Mouse (Mus musculus) kidney, adult 18-20 months (tissue): Measurements from ENCODE around the gene Rpl27.
"Not testable (repeated sequence)": the region's sequence is repeated elsewhere in the genome, so short reads cannot be mapped to it uniquely, and the experiment has no call there.

ENCODE experiments used
- DNase-seq: peaks from one replicate; pipeline ENCODE4 v3.0.0; 2021

The Rpl27 gene

DNA sequence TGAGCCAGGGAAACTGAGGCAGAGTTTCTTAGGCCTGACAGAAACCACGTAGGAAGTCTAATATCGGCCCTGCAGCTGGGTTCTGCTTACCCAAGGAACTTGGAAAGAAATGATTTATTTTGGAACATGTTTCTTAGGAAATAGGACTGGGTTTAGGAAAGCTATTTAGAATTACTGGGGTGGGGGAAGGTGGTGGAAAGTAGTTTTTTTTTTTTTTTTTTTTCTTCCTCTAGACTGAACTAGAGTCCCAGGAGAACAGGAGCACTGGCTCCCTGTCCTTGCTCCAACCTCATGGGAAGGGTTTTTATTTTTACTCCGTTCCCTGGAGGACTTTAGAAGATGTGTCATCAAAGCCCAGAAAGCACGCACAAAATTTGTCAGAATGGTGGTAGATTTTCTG lies 27.1 kb downstream of the Rpl27 start:
- DNase-seq, result no peak

DNA sequence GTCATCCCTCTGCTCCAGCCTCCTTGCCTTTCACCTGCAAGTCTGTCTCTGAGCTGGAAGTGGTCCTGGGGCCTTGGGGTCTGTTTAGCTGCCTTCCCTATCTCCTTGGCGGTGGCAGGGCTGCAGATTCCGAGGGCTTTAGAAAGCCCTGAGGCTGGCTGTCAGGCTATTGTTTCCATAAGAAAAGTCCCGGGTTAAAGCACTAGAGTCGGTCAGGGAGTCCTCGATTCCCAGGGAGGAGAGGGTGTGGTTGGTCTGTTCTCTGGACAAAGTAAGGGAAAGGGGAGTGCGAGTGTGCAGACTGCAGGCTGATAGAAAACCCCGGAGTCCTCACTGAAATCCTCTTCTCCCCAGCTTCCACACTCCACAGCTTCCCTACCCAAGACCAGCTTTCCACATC lies 28.1 kb downstream of the Rpl27 start:
- DNase-seq, result no peak

DNA sequence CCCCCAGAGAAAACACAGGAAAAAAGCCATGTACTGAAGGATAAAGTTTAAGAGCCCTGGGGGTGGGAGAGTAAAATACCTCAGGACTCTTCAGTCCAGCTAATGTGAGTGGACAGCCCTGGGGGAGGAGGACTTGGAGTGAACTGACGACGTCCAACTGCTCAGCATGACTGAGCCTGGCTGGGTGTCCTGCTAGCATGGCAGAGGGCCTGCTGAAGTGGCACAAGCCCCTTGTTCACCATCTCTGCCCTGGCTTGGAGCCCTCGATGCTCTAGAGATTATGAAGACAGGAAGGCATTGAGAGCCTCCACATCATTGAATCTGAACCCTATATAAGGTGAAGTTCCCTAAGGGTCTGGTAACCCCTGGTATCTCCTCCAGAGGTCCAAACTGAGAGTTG lies 29.8 kb downstream of the Rpl27 start:
- no peak for DNase-seq

DNA sequence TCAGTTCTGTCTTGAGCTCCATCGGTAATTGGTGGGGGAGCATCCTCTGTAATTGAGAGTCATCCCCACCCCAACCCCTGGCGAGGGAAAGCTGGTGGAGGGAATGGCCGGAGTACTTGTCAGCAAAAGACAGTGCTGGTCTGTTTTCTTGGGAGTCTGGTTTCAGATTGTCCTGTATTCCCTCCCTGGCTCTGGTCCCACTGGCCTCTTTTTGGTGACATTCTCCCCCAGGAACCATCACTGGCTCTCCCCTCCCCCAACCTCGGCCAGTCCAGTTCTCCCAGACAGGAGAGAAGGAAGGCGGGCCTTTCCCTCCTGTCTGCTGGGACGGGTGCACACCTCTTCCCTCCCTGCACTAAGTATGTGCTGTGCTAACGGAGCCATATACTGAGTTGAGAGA lies 30.2 kb downstream of the Rpl27 start:
- no peak for DNase-seq

DNA sequence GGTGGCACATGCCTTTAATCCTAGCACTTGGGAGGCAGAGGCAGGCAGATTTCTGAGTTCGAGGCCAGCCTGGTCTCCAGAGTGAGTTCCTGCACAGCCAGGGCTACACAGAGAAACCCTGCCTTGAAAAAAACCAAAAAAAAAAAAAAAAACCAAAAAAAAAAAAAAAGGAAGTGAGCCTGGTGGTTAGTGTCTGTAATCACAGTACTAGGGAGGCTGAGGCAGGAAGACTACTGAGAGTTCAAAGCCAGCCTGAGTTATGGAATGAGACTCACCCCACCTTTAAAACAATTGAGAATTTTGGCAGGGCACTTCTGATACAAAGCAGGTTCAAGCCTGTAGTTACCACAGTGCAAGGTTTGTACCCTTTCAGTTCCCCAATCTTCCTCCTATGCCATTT lies 31.6 kb downstream of the Rpl27 start:
- not testable (repeated sequence) for DNase-seq

DNA sequence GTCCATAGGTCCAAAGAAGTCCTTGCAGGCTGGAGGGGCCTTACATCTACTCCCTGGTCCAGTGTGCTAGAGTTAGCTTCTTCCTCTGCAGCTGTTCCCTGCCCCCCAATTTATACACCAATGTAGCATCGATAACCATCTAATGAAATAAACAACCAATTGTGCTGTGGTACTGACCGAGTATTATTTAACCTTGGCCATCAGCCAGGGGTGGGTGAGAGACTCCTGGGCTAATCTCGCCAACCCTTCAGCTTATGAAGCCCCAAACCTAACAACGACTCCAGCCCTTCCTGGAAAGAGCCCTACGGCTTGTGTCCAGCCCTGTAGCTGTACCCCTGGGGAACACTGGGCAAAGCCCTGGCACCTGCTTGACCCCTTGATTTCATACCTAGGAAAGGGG lies 32.2 kb downstream of the Rpl27 start:
- no peak for DNase-seq

DNA sequence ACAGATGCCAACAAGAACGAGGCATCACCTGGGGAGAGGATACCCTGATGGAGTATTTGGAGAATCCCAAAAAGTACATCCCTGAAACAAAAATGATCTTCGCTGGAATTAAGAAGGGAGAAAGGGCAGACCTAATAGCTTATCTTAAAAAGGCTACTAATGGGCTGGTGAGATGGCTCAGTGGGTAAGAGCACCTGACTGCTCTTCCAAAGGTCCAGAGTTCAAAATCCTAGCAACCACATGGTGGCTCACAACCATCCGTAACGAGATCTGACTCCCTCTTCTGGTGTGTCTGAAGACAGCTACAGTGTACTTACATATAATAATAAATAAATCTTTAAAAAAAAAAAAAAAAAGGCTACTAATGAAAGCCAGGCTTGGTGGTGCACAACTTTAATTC lies 34.3 kb downstream of the Rpl27 start:
- not testable (repeated sequence) for DNase-seq

DNA sequence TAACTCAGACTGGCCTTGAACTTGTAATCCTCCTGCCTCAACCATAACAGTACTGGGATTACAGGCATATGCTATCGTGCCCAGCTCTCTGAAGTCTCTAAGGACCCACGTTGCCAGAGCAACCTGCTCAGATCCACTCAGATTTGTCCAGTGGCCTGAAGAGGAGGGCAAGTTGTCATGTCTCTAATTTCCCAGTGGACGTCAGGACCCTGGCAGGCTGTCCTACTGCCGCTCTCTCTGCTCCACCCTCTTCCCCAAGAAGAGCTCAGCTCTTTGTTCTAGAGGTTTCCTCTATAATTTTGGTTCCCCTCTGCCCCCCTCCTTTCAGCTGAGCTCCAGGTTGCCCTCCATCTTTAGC lies 35.1 kb downstream of the Rpl27 start:
- no peak for DNase-seq

DNA sequence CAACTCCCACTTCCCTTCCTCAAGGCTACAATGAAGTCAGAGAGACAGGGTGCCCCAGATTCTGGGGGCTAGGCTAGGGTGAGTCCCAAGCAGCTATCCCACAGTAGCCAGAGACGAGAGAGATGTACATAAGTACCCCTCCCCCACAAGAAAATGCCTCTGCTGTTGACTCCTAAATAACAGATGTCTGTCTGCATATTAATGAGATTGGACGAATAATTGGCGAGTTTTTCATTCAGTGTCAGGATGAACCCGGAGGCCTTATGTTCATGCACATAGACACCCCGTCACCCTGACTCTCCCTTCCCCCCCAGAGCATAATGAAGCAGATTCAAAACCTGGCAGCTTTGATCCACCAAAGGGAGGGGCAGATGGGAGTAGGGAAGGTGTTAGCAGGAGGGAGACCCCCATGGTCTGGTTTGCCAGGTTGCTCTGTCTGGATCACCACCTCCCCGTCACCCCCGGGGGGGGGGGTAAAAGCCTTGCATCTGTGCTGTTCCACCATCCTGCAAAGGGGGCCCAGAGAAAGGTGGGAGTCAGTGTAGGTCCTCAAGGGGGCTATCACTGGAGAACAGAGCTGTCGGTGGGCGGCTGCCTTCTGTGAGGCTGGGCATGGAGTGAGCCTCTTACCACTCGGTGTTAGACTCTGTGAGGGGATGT lies 35.6 kb downstream of the Rpl27 start:
- DNase-seq, result no peak

DNA sequence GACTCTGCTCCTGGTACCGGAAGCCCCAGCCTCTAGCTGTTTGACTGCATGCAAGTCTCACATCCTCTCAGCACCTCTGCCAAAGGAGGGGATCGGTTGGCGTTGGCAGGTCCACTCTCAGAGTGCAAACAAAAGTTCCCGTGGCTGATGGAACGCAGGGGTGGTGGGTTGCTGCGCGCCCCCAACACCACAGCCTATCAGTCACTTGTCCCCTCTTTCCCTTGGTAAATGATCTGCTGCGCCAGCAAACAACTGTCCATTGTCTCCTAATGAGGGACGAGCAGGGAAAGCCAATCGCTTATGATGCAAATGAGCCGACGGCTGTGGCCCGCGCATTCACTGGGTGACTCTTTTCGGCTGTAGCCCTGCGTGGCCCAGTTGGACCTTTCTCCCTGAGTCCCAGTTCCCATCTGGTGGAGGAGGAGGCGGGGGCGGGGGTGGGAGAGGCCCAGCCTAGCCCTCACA lies 37.1 kb downstream of the Rpl27 start:
- DNase-seq, result no peak

DNA sequence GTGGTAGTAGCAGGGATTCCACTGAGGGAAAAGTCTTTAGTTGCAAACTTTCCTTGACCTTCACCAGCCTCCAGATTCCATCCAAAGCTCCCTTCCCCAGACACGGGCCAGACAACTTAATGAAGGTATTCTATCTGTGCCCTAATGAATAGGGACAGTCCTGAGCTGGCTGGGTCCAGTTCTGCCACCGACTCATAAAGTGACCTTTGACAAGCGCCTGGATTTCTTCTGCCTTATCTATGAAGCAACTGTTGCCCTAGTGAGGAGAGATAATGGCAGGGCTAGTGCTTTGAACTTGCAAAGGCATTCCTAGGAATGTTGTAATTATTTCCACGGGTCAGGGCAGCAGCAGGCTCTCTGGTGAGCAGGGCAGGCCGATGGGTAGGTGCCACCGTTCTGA lies 38.8 kb downstream of the Rpl27 start:
- no peak for DNase-seq

DNA sequence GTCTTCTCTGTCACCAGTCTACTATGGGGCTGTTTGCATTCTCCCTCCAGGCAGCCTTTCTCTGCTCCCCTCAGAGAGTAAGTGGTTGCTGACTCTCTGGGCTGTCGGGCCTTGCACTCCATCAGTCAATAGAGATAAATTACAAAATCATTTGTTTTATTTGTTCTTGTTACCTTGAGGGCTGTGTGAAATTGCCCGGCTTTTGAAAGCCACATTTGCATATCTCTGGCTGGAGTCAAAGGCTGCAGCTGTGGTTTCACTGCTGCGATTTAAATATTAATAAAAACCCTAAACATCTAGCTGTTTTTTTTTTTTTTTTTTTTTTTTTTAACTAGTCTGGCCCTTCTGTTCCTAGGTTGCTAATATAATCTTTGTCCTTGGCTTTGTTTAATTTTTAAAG lies 41.7 kb downstream of the Rpl27 start:
- DNase-seq, result no peak

DNA sequence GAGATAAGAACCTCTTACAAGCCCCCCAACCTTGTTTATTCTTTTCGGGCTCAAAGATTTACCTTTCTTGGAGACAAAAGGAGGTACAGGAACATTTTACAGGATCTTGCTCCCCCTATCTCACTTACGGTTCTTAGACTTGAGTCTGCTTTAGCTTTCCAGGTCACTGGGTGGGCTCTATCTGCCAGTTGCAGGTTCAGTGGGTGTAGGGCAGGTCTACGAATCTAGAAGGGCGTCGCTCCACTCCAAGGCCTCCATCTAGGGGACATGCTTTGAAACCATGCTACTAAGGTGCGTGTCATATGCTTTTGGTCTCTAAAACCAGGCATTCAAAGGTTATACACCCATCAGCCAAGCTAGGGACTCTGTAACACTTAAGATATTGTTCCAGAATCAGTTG lies 42.1 kb downstream of the Rpl27 start:
- no peak for DNase-seq

DNA sequence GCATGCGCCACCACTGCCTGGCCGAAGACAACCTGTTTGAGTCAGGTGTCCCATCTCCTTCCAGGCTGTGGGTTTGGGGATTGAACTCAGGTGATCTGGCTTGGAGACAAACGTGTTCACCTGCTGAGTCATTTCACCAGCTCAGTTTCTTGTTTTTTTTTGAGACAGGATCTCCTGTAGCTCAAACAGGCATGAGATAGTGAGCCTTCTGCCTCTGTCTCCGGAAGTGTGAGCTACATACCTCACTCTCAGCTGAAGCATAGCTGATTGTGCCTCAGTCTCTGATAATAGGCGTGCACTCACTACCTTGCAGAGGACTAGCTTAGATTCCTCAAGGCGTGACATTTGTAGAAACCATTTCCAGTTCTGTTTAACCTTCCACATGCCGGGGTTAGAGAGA lies 42.7 kb downstream of the Rpl27 start:
- no peak for DNase-seq

DNA sequence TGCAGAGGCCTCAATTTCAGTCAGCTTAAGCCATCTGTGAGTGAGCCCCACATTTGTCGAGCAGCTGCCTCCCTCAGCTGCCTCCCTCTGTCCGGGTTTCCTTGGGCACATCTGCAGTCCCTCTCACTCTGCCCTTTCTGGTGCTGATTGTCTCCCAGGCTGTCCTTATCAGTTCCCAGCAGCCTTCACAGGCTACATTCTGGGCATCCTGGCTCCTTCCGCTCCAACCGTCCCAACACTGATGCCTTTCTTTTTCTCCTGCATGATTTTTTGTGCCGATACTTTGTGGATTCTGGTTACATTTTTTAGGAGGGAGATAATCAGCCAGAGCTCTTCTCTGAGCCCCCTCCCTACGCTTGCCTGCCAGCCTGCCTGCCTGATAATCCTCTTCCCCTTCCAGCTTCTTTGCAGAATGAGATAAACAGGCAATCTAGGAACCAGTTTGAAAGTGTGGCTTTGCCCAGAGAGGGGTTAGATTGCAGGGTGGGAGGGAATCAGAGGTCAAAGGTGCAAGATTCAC lies 43.5 kb downstream of the Rpl27 start:
- DNase-seq, result no peak

DNA sequence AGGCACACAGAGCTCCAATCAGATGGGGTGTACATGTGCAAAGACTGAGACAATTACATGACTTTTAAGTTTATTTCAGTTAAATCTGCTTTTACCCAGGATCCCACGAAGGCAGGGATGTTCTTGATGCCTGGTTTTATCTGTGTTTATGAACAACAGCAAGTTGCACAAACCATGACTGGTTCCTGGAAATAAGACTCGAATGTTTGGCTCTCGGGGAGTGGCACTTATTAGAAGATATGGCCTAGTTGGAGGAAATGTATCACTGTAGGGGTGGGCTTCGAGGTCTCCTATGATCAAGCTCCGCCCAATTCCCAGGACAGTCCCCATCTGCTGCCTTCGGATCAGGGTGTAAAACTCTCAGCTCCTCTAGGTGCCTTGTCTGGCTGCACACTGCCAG lies 44.0 kb downstream of the Rpl27 start:
- DNase-seq, result no peak
